Mouse (Mus musculus) liver, embryonic 14.5 days (tissue): ENCODE data around the gene T. TPM values are rescaled to one million over a fixed set of nuclear protein-coding genes. Genes with fewer than 3 reads are reported as not detected.

ENCODE experiments used
- ATAC-seq: fragments of 200-750 bp; cut with Nextera tagmentation; 2 replicates; pipeline ENCODE4 v1.8.0; 2017; ENCODE audit warnings: moderate number of reproducible peaks, mild to moderate bottlenecking, moderate library complexity; ENCODE audit not compliant: insufficient read depth
- DNase-seq, 3 experiments: peaks; one replicate each; pipeline ENCODE4 v3.0.0-alpha.2; 2012 to 2013; ENCODE audit warnings: low read depth in 3 of 3, low spot score in 3 of 3
- H3K27ac ChIP-seq: fragments of 300-500 bp; sonication (generic); 2 replicates; pipeline ENCODE4 v1.5.1; 2014; ENCODE audit warnings: moderate library complexity, mild to moderate bottlenecking, control low read depth, inconsistent platforms
- H3K27me3 ChIP-seq: fragments of 300-500 bp; sonication (generic); 2 replicates; pipeline ENCODE4 v1.6.1; 2014; ENCODE audit warnings: mild to moderate bottlenecking, low read length, moderate library complexity; ENCODE audit not compliant: control insufficient read depth, insufficient read depth
- H3K36me3 ChIP-seq: fragments of 300-500 bp; sonication (generic); replicated peaks from 2 replicates; pipeline ENCODE4 v1.6.1; 2014; ENCODE audit warnings: low read depth; ENCODE audit not compliant: control insufficient read depth, insufficient read depth
- H3K4me1 ChIP-seq, 2 experiments: fragments of 200-500 bp in 1 of 2; fragments of 300-500 bp in 1 of 2; sonication (generic) in 1 of 2; replicated peaks; 2 replicates each; pipeline ENCODE4 v1.6.1; 2012 to 2014; ENCODE audit warnings: antibody characterized with exemption in 1 of 2, inconsistent platforms in 1 of 2, low read length in 1 of 2; ENCODE audit not compliant: control insufficient read depth in 2 of 2, insufficient read depth in 2 of 2
- H3K4me2 ChIP-seq: fragments of 300-500 bp; sonication (generic); 2 replicates; pipeline ENCODE4 v1.6.1; 2014; ENCODE audit warnings: low read depth, mild to moderate bottlenecking, control low read depth, moderate library complexity
- H3K4me3 ChIP-seq, 2 experiments: fragments of 200-500 bp in 1 of 2; fragments of 300-500 bp in 1 of 2; sonication (generic) in 1 of 2; 2 replicates each; pipeline ENCODE4 v1.5.1; 2012 to 2014; ENCODE audit warnings: low read depth in 2 of 2, low read length in 2 of 2, mild to moderate bottlenecking in 2 of 2, control low read depth in 1 of 2, inconsistent platforms in 1 of 2, moderate library complexity in 1 of 2; ENCODE audit not compliant: insufficient read depth in 1 of 2
- H3K9ac ChIP-seq: fragments of 300-500 bp; sonication (generic); replicated peaks from 2 replicates; pipeline ENCODE4 v1.6.1; 2014; ENCODE audit warnings: mild to moderate bottlenecking, control low read depth, moderate library complexity
- H3K9me3 ChIP-seq: fragments of 300-500 bp; sonication (generic); 2 replicates; pipeline ENCODE4 v1.6.1; 2016; ENCODE audit warnings: low read length, mixed read lengths; ENCODE audit not compliant: control insufficient read depth
- CTCF ChIP-seq: IDR thresholded peaks from 2 replicates; pipeline ENCODE4 v1.5.1; 2016; ENCODE audit warnings: antibody characterized with exemption, low read depth, control low read depth
- EP300 ChIP-seq: IDR thresholded peaks from 2 replicates; pipeline ENCODE4 v1.6.1; 2016; ENCODE audit warnings: antibody characterized with exemption, low read depth
- WGBS: fragments of 180-500 bp; shearing (Covaris S2); extraction: QIAGEN DNeasy Blood & Tissue Kit; methylation state at CpG from one replicate; pipeline ENCODE4 v1.1.7; 2014; ENCODE audit not compliant: insufficient replicate concordance; 5-methylcytosine and 5-hydroxymethylcytosine counted together
- polyA plus RNA-seq, 2 experiments: library from polyadenylated mRNA; depleted of rRNA in 1 of 2; stranded (reverse) in 1 of 2; unstranded in 1 of 2; fragments of >200 nt; fragmentation: Nextera tagmentation in 1 of 2; extraction: Ambion mirVana in 1 of 2; gene quantifications; 2 replicates each; pipeline versions ENCODE4 v1.2.1 to v1.2.3; 2012 to 2014

T gene
- polyA plus RNA-seq, 2 experiments: 0.03 TPM; not detected in 1

DNA sequence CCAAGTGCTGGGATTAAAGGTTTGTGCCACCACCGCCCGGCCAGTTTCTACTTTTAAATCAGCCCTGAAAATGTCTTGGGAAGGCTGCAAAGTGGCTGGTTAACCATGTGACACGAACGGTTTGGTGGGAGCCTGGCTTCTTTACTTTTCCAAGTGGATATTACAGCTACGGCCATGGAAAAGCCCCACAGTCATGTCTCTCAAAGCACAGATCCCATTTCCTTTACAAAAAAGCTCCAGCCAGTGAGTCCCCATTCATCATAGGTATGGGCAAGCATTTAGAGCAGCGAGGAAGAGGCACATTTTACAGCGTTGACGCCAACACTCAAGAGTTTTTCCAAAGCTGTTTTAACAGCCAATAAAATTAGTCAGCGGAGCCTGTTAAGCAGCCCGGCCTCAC is 47.6 kb downstream of the T start:
- Histone ChIP-seq H3K4me2 (no peak overlapping the region), H3K27me3 (no peaks in the 10 kb centered on the region), H3K4me3 (no peak overlapping the region), H3K9ac (no peak overlapping the region), H3K9me3 (no peaks in the 10 kb centered on the region), H3K36me3 (no peaks in the 10 kb centered on the region), H3K27ac (no peak overlapping the region), H3K4me1 (no peaks in the 10 kb centered on the region)
- no peak for TF ChIP-seq EP300
- no peak for TF ChIP-seq CTCF
- ATAC-seq (no peak), DNase-seq (no peak)
- 59% methylated on average over 10 of the region's 10 CpGs for WGBS

DNA sequence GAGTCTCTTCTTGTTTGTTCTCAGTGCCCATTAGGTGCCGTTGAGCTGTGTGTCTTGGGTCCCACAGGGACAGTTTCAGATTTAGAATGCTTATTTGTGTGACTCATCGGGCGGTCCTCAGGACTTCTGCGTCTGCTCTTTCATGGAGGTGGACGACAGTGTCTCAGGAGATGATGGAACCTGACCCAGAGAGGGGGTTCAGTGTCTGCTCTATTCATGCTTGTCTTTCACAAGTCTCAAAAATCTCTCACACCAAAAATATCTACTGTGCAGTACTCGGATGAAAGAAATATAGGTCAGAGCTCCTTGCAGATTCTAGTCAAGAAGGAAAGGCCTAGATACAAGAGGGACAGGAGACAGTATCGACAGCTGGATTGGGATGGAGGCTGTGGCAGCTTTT is 48.7 kb downstream of the T start:
- H3K9ac ChIP-seq: no peak overlapping the region
- DNase-seq (no peak), ATAC-seq (no peak)
- H3K36me3 ChIP-seq: no peaks in the 10 kb centered on the region
- H3K4me3 ChIP-seq: no peak overlapping the region
- no peak for TF ChIP-seq EP300
- no peaks in the 10 kb centered on the region for H3K9me3 ChIP-seq
- no peaks in the 10 kb centered on the region for H3K4me1 ChIP-seq
- no peaks in the 10 kb centered on the region for H3K27me3 ChIP-seq
- H3K4me2 ChIP-seq: no peak overlapping the region
- 69% methylated on average over 7 of the region's 7 CpGs for WGBS
- H3K27ac ChIP-seq: no peak overlapping the region

DNA sequence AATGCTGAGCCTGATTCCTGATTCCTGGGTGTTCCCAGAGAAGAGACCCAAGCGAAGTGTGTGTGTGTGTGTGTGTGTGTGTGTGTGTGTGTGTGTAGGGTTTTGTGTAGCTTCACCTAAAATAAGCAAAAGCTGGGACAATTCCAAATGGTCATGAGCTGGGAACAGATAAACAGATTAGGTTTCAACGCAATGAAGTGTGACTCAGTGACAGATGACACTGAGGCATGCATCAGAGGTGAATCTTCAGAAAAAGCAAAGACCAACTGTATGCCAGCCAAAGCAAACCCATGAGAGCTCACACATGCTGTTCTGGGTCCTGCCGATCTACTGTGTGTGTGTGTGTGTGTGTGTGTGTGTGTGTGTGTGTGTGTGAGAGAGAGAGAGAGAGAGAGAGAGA is 50.0 kb downstream of the T start:
- no peak overlapping the region for H3K27ac ChIP-seq
- no peak overlapping the region for H3K9ac ChIP-seq
- WGBS: 41% methylated on average over 3 of the region's 3 CpGs
- no peak overlapping the region for H3K4me2 ChIP-seq
- no peak for DNase-seq
- TF ChIP-seq CTCF: no peak
- no peak for TF ChIP-seq EP300
- no peak for ATAC-seq
- H3K27me3 ChIP-seq: no peaks in the 10 kb centered on the region
- H3K4me3 ChIP-seq: no peak overlapping the region
- no peaks in the 10 kb centered on the region for H3K9me3 ChIP-seq
- no peaks in the 10 kb centered on the region for H3K36me3 ChIP-seq
- H3K4me1 ChIP-seq: no peaks in the 10 kb centered on the region

DNA sequence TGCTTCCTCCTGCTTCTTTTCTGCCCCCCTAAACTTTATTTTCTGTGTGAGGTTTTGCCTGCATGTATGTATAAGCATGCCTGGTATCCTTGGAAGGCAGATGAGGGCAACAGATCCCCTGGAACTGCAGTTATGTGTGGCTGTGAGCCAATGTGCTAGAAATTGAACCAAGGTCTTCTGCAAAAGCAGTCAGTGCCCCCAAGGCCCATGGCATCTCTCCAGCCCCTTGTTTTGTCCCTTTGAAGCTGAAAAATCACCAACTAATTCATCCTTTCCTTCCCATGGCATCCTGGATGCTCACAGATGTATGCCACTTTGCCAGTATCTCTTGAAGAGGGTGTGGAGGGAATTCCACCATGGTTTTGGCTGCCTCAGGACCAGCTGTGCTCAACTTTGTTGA is 50.9 kb downstream of the T start:
- Histone ChIP-seq H3K27me3 (no peaks in the 10 kb centered on the region), H3K36me3 (no peaks in the 10 kb centered on the region), H3K9me3 (no peaks in the 10 kb centered on the region), H3K27ac (no peak overlapping the region), H3K4me3 (no peak overlapping the region), H3K4me1 (no peaks in the 10 kb centered on the region), H3K4me2 (no peak overlapping the region), H3K9ac (no peak overlapping the region)
- ATAC-seq (no peak), DNase-seq (no peak)
- TF ChIP-seq CTCF (no peak), EP300 (no peak)

DNA sequence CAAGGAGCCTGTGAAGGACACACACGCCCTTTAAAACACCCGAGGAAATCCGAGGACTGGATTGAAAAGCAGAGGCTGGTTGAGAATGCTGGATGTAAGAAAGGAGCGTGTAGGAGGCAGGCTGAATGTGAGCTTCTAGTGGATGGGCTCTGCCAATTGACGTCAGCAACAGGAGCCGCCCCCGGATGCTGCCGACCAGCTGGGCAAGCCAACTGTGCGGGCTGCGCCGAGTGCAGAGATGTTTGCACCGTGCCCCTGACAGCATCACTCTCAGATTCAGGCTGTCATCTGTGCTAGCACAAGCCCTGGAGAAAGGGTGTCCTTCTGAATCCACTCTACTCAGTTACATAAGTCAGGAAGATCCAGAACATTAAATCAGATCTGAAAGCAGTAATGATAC is 53.6 kb downstream of the T start:
- DNase-seq (no peak), ATAC-seq (no peak)
- WGBS: 43% methylated on average over 12 of the region's 12 CpGs
- Histone ChIP-seq H3K9ac (no peak overlapping the region), H3K4me3 (no peak overlapping the region), H3K4me2 (no peak overlapping the region), H3K27me3 (no peaks in the 10 kb centered on the region), H3K9me3 (no peaks in the 10 kb centered on the region), H3K36me3 (no peaks in the 10 kb centered on the region), H3K27ac (no peak overlapping the region), H3K4me1 (no peaks in the 10 kb centered on the region)
- TF ChIP-seq CTCF (no peak), EP300 (no peak)

DNA sequence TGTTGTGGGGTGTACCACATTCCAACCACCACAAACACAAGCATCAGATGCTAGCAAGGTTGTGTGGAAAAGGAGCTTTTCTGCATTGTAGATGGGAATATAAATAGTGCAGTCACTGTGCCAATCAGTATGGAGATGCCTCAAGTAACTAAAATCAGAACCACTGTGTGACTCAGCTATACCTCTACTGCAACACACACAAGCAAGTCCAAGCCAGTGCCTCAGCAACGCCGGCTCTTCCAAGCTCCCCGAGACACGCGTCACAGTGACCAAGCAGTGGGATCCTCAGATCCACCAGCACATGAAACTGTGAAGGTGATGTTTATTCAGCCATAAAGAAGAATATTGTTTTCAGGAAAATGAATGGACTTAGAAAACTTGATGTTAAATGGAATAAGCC is 56.7 kb downstream of the T start:
- 76% methylated on average over 5 of the region's 5 CpGs for WGBS
- no peak for ATAC-seq
- no peak overlapping the region for H3K9ac ChIP-seq
- H3K27me3 ChIP-seq: no peaks in the 10 kb centered on the region
- H3K4me1 ChIP-seq: no peaks in the 10 kb centered on the region
- H3K9me3 ChIP-seq: no peaks in the 10 kb centered on the region
- DNase-seq: no peak
- H3K27ac ChIP-seq: no peak overlapping the region
- TF ChIP-seq EP300: no peak
- no peak for TF ChIP-seq CTCF
- H3K4me2 ChIP-seq: no peak overlapping the region
- H3K4me3 ChIP-seq: no peak overlapping the region
- no peaks in the 10 kb centered on the region for H3K36me3 ChIP-seq

Other genes starting within 250 kb of the T start
- gene Ccr6, start 198.4 kb upstream of the T start, polyA plus RNA-seq (2012; rRNA removed): 0.04 TPM in 1 of 2 replicates, not detected in the other
- gene Ccr6, start 198.4 kb upstream of the T start, polyA plus RNA-seq (2014; fragmentation: Nextera tagmentation; extraction: Ambion mirVana): not detected in 2 replicates
- gene Mpc1, start 151.5 kb upstream of the T start, polyA plus RNA-seq (2012; rRNA removed): 45.9 and 50.5 TPM in 2 replicates
- 150 and 151 TPM in 2 replicates for gene Mpc1, start 151.5 kb upstream of the T start, polyA plus RNA-seq (2014; fragmentation: Nextera tagmentation; extraction: Ambion mirVana)
- gene Sft2d1, start 123.3 kb upstream of the T start, polyA plus RNA-seq (2012; rRNA removed): 39.5 and 46.9 TPM in 2 replicates
- gene Sft2d1, start 123.3 kb upstream of the T start, polyA plus RNA-seq (2014; fragmentation: Nextera tagmentation; extraction: Ambion mirVana): 51.7 and 51.9 TPM in 2 replicates
- gene Prr18, start 97.0 kb upstream of the T start, polyA plus RNA-seq (2012; rRNA removed): 0.03 and 0.06 TPM in 2 replicates
- not detected in 2 replicates for gene Prr18, start 97.0 kb upstream of the T start, polyA plus RNA-seq (2014; fragmentation: Nextera tagmentation; extraction: Ambion mirVana)
- 0.04 and 0.09 TPM in 2 replicates for gene T2, start 78.4 kb upstream of the T start, polyA plus RNA-seq (2012; rRNA removed)
- gene T2, start 78.4 kb upstream of the T start, polyA plus RNA-seq (2014; fragmentation: Nextera tagmentation; extraction: Ambion mirVana): not detected in 2 replicates
- gene Pde10a, start 90.9 kb downstream of the T start, polyA plus RNA-seq (2012; rRNA removed): 0.52 and 0.60 TPM in 2 replicates
- 0.34 and 0.52 TPM in 2 replicates for gene Pde10a, start 90.9 kb downstream of the T start, polyA plus RNA-seq (2014; fragmentation: Nextera tagmentation; extraction: Ambion mirVana)
- gene Gm17087, start 132.5 kb downstream of the T start, polyA plus RNA-seq (2012; rRNA removed): not detected in 2 replicates
- gene Gm17087, start 132.5 kb downstream of the T start, polyA plus RNA-seq (2014; fragmentation: Nextera tagmentation; extraction: Ambion mirVana): not detected in 2 replicates